Mouse (Mus musculus): Measurements from ENCODE around the gene Ptprq.

The Ptprq gene

GRCm38 (mm10) chr10:107488654-107489315 lies 231.1 kb downstream of the Ptprq start:
- no peak for DNase-seq (ENCODE audit: low read depth, low spot score)

DNA sequence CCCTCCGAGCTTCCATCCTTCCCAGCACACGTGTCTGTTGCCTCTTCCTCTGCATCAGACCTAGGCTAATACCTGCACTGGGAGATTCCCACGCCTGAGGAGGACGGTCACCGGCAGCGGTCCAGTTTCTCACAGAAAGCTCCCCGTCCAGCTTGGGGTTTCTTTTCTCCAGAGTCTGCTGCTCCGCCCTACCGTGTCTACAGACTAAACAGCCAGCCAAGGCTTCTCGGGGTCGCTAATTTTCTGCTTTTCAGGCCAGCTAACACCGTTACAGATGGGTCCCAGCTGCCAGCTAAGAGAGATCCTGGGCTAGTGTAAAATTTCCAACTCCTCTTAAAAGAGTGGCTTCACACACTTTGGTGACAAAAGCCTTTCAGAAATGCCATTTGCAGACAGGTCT lies 233.1 kb downstream of the Ptprq start:
- DNase-seq (ENCODE audit: low read depth, low spot score), result no peak

DNA sequence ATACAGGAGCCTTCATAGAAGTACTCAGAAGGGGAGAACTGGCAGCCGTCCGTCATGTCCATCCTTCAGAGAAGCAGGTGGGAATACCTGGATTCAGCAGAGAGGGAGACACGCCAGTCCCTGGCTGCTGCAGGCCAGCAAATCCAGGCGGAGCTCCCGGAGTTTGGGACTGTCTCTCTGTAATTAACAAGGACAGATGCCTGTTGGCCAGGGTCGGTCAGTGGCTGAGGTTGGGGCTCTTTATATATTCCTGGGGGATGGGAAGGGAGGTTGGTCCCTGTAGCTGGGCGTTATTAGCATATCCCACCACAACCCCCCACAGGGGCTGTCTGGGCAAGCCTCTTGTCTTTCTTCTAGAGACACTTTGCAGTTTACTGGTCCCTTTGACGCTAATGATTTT lies 234.0 kb downstream of the Ptprq start, which contains the start of gene Myf5:
Gene Myf5, minus strand, starts transcription at position 265 of the 400 bp plus-strand sequence.
- DNase-seq (ENCODE audit: low read depth, low spot score), result no peak

DNA sequence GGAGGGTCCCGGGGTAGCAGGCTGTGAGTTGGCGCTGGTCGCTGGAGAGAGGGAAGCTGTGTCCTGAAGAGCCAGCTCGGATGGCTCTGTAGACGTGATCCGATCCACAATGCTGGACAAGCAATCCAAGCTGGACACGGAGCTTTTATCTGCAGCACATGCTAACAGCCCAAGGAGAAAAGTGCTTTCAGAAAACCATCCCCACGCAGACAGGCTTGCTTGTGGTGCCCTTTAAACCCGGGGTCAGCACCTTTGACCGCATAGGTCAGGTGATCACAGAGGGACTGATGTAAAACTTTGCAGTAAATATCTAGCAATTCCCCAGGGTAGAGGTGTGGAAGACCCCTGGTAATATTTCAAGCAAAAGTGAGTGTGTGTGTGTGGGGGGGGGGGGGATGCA lies 235.8 kb downstream of the Ptprq start:
- DNase-seq (ENCODE audit: low read depth, low spot score), result no peak

DNA sequence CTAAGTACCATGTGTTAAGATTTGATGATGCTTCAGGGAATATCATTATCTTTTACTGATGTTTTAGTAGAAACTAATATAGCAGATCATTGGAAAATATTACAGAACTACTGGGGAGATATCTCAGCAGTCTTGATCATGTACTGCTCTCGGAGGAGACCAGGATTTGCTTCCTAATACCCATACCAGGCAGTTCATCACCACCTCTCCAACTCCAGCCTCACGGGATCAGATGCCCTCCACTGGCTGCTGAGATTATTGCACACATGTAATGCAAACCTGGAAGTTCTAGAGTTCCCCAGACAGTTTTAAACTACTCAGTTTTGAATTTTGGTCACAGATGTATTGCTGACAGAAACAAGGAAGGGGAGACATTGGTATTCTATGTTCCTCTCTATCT lies 246.4 kb downstream of the Ptprq start:
- DNase-seq (ENCODE audit: low read depth, low spot score), result no peak

- no peak for DNase-seq (ENCODE audit: low read depth, low spot score)
Observed at GRCm38 (mm10) chr10:107471712-107472111, 248.1 kb downstream of the Ptprq start.

DNA sequence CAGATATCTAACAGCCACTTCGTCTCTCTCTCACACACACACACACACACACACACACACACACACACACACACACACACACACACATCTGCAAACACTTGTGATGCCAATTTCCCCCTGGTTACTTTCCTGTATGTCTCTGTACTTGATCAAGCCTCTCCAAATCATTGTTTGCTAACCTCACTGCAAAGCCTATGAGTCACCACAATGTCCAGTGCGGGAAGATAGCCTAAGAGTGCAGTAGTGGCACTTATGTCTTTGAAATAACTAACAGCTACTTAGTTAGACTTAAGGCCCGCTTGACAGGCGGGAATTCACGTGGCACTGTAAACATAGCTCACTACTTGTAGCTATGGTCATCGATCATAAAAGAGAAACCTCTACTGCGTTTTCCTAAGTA lies 252.0 kb downstream of the Ptprq start:
- no peak for DNase-seq (ENCODE audit: low read depth, low spot score)

Measured in brain, embryonic 18.5 days (tissue).